Mouse (Mus musculus) stomach, postnatal 0 days (tissue): ENCODE data around the gene Rep15.

Experiments
- CTCF ChIP-seq: IDR thresholded peaks from 2 replicates; pipeline ENCODE4 v1.5.1; 2016; ENCODE audit warnings: antibody characterized with exemption, low read depth, mild to moderate bottlenecking, moderate library complexity
- EP300 ChIP-seq: optimal IDR thresholded peaks from 2 replicates; pipeline ENCODE3; 2016; ENCODE audit warnings: antibody characterized with exemption

- TF ChIP-seq EP300 (no peak), CTCF (no peak)
Observed at GRCm38 (mm10) chr6:147029591-147029990, 2.8 kb upstream of the Rep15 start.
